Comparison of ENCODE assay signal across 7 mouse cellular contexts in the genomic region with DNA sequence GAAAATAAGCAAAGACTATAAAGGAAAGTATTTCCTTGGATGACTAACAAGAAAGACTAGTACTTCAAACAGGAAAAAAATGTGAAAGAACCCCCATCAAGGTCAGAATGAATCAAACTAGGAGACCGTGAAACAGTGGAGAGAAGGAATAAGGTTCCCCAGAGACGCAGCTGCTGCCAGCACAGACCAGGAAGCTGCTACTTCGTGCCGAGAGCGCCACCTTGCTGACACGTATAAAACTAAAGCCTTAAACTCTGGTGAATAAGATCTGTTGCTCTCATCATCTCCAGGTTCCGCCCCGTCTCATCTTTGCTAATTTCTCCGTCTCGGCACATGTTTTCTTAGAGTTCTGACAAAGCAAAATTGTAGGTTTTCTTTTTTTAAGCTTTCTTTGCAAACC.
DNase-seq lines count a peak whose midpoint lies in the region; ATAC-seq and TF ChIP-seq lines count a peak whose summit lies in the region.

No protein-coding gene starts in this region.

- H3K36me3 ChIP-seq in midbrain, embryonic 16.5 days (ENCODE audit: control insufficient read depth, insufficient read depth, low read length), result no peaks in the 10 kb centered on the region
- H3K36me3 ChIP-seq in spleen, adult 2 months (ENCODE audit: control insufficient read depth, insufficient read depth, low read length), result no peaks in the 10 kb centered on the region

- H3K4me3 ChIP-seq in midbrain, embryonic 16.5 days (ENCODE audit: low read depth, low read length), result no peak overlapping the region
- no peak overlapping the region for H3K4me3 ChIP-seq in spleen, adult 2 months (ENCODE audit: extremely low read depth, insufficient read depth, insufficient read length)

- WGBS in midbrain, embryonic 16.5 days, result 20% methylated on average over 10 of the region's 10 CpGs
- WGBS in spleen, adult 2 months, result 7% methylated on average over 10 of the region's 10 CpGs

- TF ChIP-seq CTCF in spleen, adult 2 months (IDR thresholded peaks at IDR 0.05; ENCODE audit: extremely low read depth, insufficient read depth, insufficient read length, insufficient replicate concordance), result peak; percentile 58; the same call in 1 of the 2 replicates

- intact Hi-C loops in left cerebral cortex, postnatal 4 days (cut with DNase I), result no loop called here

- no peak overlapping the region for H3K9ac ChIP-seq in midbrain, embryonic 16.5 days (ENCODE audit: low read depth, low read length)

- ATAC-seq in midbrain, embryonic 16.5 days, result peak; percentile 92

- no peak overlapping the region for H3K27ac ChIP-seq in midbrain, embryonic 16.5 days (ENCODE audit: low read length)
- no peak overlapping the region for H3K27ac ChIP-seq in spleen, adult 2 months (ENCODE audit: insufficient read depth, low read length)

- no peaks in the 10 kb centered on the region for H3K4me1 ChIP-seq in midbrain, embryonic 16.5 days (ENCODE audit: control insufficient read depth, insufficient read depth, low read length)
- H3K4me1 ChIP-seq in spleen, adult 2 months (ENCODE audit: control insufficient read depth, insufficient read depth, insufficient read length), result no peaks in the 10 kb centered on the region

- no peak overlapping the region for H3K4me2 ChIP-seq in midbrain, embryonic 16.5 days (ENCODE audit: low read length)

- DNase-seq in adipocyte (ENCODE audit: low spot score), result peak; percentile 72
- DNase-seq in cerebellum, postnatal 36 days, result peak; percentile 82 to 83
- DNase-seq in gastrocnemius, adult 8-10 months (ENCODE audit: low spot score in 2 of 2), result peak; percentile 10
- peak; percentile 6 for DNase-seq in kidney, adult 11 months
- DNase-seq in left cerebral cortex, postnatal 4 days, result peak; percentile 87
- peak; percentile 27 to 49 for DNase-seq in spleen, adult 2 months (ENCODE audit: low read depth in 1 of 2, low spot score in 2 of 2)

- TF ChIP-seq POLR2A in spleen, adult 2 months (IDR thresholded peaks at IDR 0.05; ENCODE audit: low read depth, low read length), result no peak

- no peaks in the 10 kb centered on the region for H3K27me3 ChIP-seq in midbrain, embryonic 16.5 days (ENCODE audit: control insufficient read depth, insufficient read depth, low read depth, low read length)
- no peaks in the 10 kb centered on the region for H3K27me3 ChIP-seq in spleen, adult 2 months (ENCODE audit: control insufficient read depth, insufficient read depth, low read length)

- H3K9me3 ChIP-seq in midbrain, embryonic 16.5 days (replicated peaks; ENCODE audit: control insufficient read depth, low read length, poor library complexity, severe bottlenecking), result no peaks in the 10 kb centered on the region

Comparison
In these comparisons a context has a peak if more than half of its experiments do, and no peak if none do; other contexts are left out.
1. DNase-seq: peak in every context shown above with its lines; median percentile 87 in left cerebral cortex, postnatal 4 days; 82 in cerebellum, postnatal 36 days; 72 in adipocyte; 38 in spleen, adult 2 months; 10 in gastrocnemius, adult 8-10 months; 6 in kidney, adult 11 months.